Mouse (Mus musculus) CH12.LX (cell line): ENCODE data around the gene Synpo2l. TPM values are rescaled to one million over a fixed set of nuclear protein-coding genes. Genes with fewer than 3 reads are reported as not detected.

Experiments used
- DNase-seq: peaks from one replicate; pipeline ENCODE4 v3.0.0-alpha.2; 2013; ENCODE audit errors: extremely low read depth
- H3K27ac ChIP-seq: 2 replicates; pipeline ENCODE4 v1.5.1; 2012; ENCODE audit warnings: low read depth, mild to moderate bottlenecking, control low read depth, moderate library complexity; ENCODE audit not compliant: insufficient read depth
- H3K27me3 ChIP-seq: replicated peaks from 2 replicates; pipeline ENCODE3; 2012; ENCODE audit warnings: inconsistent platforms
- H3K36me3 ChIP-seq, 2 experiments: replicated peaks in 1 of 2; 2 replicates each; pipeline versions ENCODE3 to v1.6.1; 2012; ENCODE audit warnings: inconsistent platforms in 1 of 2, low read length in 1 of 2, mild to moderate bottlenecking in 1 of 2, mixed read lengths in 1 of 2, moderate library complexity in 1 of 2; ENCODE audit not compliant: control insufficient read depth in 1 of 2, insufficient read depth in 1 of 2
- H3K4me1 ChIP-seq, 2 experiments: 2 replicates each; pipeline ENCODE4 v1.6.1; 2012; ENCODE audit warnings: inconsistent platforms in 1 of 2, moderate library complexity in 1 of 2; ENCODE audit not compliant: insufficient read depth in 2 of 2, control insufficient read depth in 1 of 2
- H3K4me2 ChIP-seq: 2 replicates; pipeline ENCODE4 v1.6.1; 2012; ENCODE audit warnings: low read depth, mild to moderate bottlenecking, control low read depth; ENCODE audit not compliant: poor library complexity, insufficient read depth, severe bottlenecking
- H3K4me3 ChIP-seq, 3 experiments: fragments of 150-350 bp in 1 of 3; sonication (generic) in 1 of 3; replicated peaks in 1 of 3; 2 replicates each; pipeline versions ENCODE3 to v1.5.1; 2011 to 2012; ENCODE audit warnings: low read depth in 2 of 3, low read length in 2 of 3, mild to moderate bottlenecking in 2 of 3, moderate library complexity in 2 of 3, control low read depth in 1 of 3, improper control_type of control experiment in 1 of 3, inconsistent platforms in 1 of 3, mixed read lengths in 1 of 3; ENCODE audit not compliant: poor library complexity in 1 of 3
- H3K79me2 ChIP-seq: replicated peaks from 2 replicates; pipeline ENCODE4 v1.6.1; 2012; ENCODE audit warnings: mild to moderate bottlenecking, moderate library complexity; ENCODE audit not compliant: control insufficient read depth, poor library complexity, insufficient read depth, severe bottlenecking; ENCODE audit errors: extremely low read depth
- H3K9ac ChIP-seq: 2 replicates; pipeline ENCODE4 v1.6.1; 2012; ENCODE audit warnings: low read depth, mild to moderate bottlenecking, control low read depth, moderate library complexity; ENCODE audit not compliant: insufficient read depth
- H3K9me3 ChIP-seq: replicated peaks from 2 replicates; pipeline ENCODE3; 2012; ENCODE audit warnings: low read length, inconsistent platforms, mixed read lengths
- CTCF ChIP-seq, 2 experiments: IDR thresholded peaks in 1 of 2; conservative IDR thresholded peaks in 1 of 2; 2 replicates each; pipeline ENCODE4 v1.5.1; 2011 to 2012; ENCODE audit warnings: low read depth in 2 of 2, low read length in 2 of 2, improper control_type of control experiment in 1 of 2, inconsistent platforms in 1 of 2, mild to moderate bottlenecking in 1 of 2, moderate library complexity in 1 of 2
- ELF1 ChIP-seq: IDR thresholded peaks from 2 replicates; pipeline ENCODE4 v1.6.1; 2014; ENCODE audit warnings: low read depth, mild to moderate bottlenecking, inconsistent platforms, low read length, improper control_type of control experiment
- EP300 ChIP-seq: IDR thresholded peaks from 2 replicates; pipeline ENCODE4 v1.6.1; 2011; ENCODE audit warnings: low read length, improper control_type of control experiment
- ETS1 ChIP-seq: conservative IDR thresholded peaks from 2 replicates; pipeline ENCODE4 v1.6.1; 2012; ENCODE audit warnings: low read depth, mild to moderate bottlenecking, inconsistent platforms, low read length, improper control_type of control experiment, moderate library complexity
- GABPA ChIP-seq: IDR thresholded peaks from 2 replicates; pipeline ENCODE4 v1.6.1; 2012; ENCODE audit warnings: low read depth, low read length, improper control_type of control experiment, inconsistent platforms; ENCODE audit not compliant: insufficient replicate concordance
- HCFC1 ChIP-seq: IDR thresholded peaks from 2 replicates; pipeline ENCODE4 v1.6.1; 2012; ENCODE audit warnings: low read depth, mild to moderate bottlenecking, inconsistent platforms, low read length, improper control_type of control experiment
- IRF4 ChIP-seq: IDR thresholded peaks from 2 replicates; pipeline ENCODE4 v1.6.1; 2014; ENCODE audit warnings: low read depth, mild to moderate bottlenecking, inconsistent platforms, low read length, improper control_type of control experiment
- KAT2A ChIP-seq: IDR thresholded peaks from 2 replicates; pipeline ENCODE4 v1.6.1; 2012; ENCODE audit warnings: low read length, improper control_type of control experiment, inconsistent platforms; ENCODE audit not compliant: insufficient replicate concordance
- MAFK ChIP-seq: IDR thresholded peaks from 2 replicates; pipeline ENCODE4 v1.6.1; 2011; ENCODE audit warnings: low read length, improper control_type of control experiment; ENCODE audit not compliant: insufficient replicate concordance
- MAX ChIP-seq: IDR thresholded peaks from 2 replicates; pipeline ENCODE4 v1.6.1; 2011; ENCODE audit warnings: low read length, improper control_type of control experiment
- MAZ ChIP-seq: IDR thresholded peaks from 2 replicates; pipeline ENCODE4 v1.6.1; 2012; ENCODE audit warnings: low read depth, mild to moderate bottlenecking, inconsistent platforms, low read length, improper control_type of control experiment, moderate library complexity
- MXI1 ChIP-seq: IDR thresholded peaks from 2 replicates; pipeline ENCODE4 v1.6.1; 2011; ENCODE audit warnings: mild to moderate bottlenecking, low read depth, low read length, improper control_type of control experiment
- MYC ChIP-seq: IDR thresholded peaks from 2 replicates; pipeline ENCODE4 v1.6.1; 2011; ENCODE audit warnings: low read depth, mild to moderate bottlenecking, improper control_type of control experiment, low read length
- NELFE ChIP-seq: IDR thresholded peaks from 2 replicates; pipeline ENCODE4 v1.6.1; 2011; ENCODE audit warnings: low read depth, low read length, improper control_type of control experiment
- NRF1 ChIP-seq: IDR thresholded peaks from 2 replicates; pipeline ENCODE4 v1.6.1; 2014; ENCODE audit warnings: low read depth, mild to moderate bottlenecking, inconsistent platforms, low read length, improper control_type of control experiment, moderate library complexity
- PAX5 ChIP-seq: IDR thresholded peaks from 2 replicates; pipeline ENCODE4 v1.6.1; 2012; ENCODE audit warnings: low read length, inconsistent platforms, mixed read lengths
- POLR2A ChIP-seq: IDR thresholded peaks from 2 replicates; pipeline ENCODE4 v1.6.1; 2011; ENCODE audit warnings: low read depth, mild to moderate bottlenecking, improper control_type of control experiment, low read length
- RAD21 ChIP-seq: IDR thresholded peaks from 2 replicates; pipeline ENCODE4 v1.6.1; 2011; ENCODE audit warnings: low read depth, mild to moderate bottlenecking, low read length, improper control_type of control experiment, moderate library complexity
- RCOR1 ChIP-seq: conservative IDR thresholded peaks from 2 replicates; pipeline ENCODE4 v1.6.1; 2012; ENCODE audit warnings: low read depth, mild to moderate bottlenecking, inconsistent platforms, low read length, improper control_type of control experiment
- SIN3A ChIP-seq: IDR thresholded peaks from 2 replicates; pipeline ENCODE4 v1.6.1; 2012; ENCODE audit warnings: low read length, improper control_type of control experiment, inconsistent platforms
- TBP ChIP-seq: conservative IDR thresholded peaks from 2 replicates; pipeline ENCODE4 v1.6.1; 2011; ENCODE audit warnings: low read depth, low read length, improper control_type of control experiment
- TCF12 ChIP-seq: IDR thresholded peaks from 2 replicates; pipeline ENCODE4 v1.6.1; 2014; ENCODE audit warnings: low read depth, mild to moderate bottlenecking, inconsistent platforms, low read length, improper control_type of control experiment
- UBTF ChIP-seq: IDR thresholded peaks from 2 replicates; pipeline ENCODE4 v1.6.1; 2012; ENCODE audit warnings: low read depth, mild to moderate bottlenecking, inconsistent platforms, low read length, improper control_type of control experiment, moderate library complexity
- USF1 ChIP-seq: IDR thresholded peaks from 2 replicates; pipeline ENCODE4 v1.6.1; 2014; ENCODE audit warnings: low read depth, mild to moderate bottlenecking, inconsistent platforms, low read length, improper control_type of control experiment
- USF2 ChIP-seq: conservative IDR thresholded peaks from 2 replicates; pipeline ENCODE4 v1.6.1; 2011; ENCODE audit warnings: low read depth, low read length, improper control_type of control experiment
- ZC3H11A ChIP-seq: IDR thresholded peaks from 2 replicates; pipeline ENCODE4 v1.6.1; 2012; ENCODE audit warnings: low read depth, mild to moderate bottlenecking, inconsistent platforms, low read length, improper control_type of control experiment
- ZKSCAN1 ChIP-seq: IDR thresholded peaks from 2 replicates; pipeline ENCODE4 v1.6.1; 2012; ENCODE audit warnings: low read depth, inconsistent platforms, low read length, improper control_type of control experiment, borderline replicate concordance
- ZMIZ1 ChIP-seq: IDR thresholded peaks from 2 replicates; pipeline ENCODE4 v1.6.1; 2012; ENCODE audit warnings: low read depth, mild to moderate bottlenecking, inconsistent platforms, low read length, improper control_type of control experiment
- ZNF384 ChIP-seq: IDR thresholded peaks from 2 replicates; pipeline ENCODE4 v1.6.1; 2012; ENCODE audit warnings: low read depth, low read length, improper control_type of control experiment, inconsistent platforms
- dilution Hi-C: fragments of 300-500 bp; cut with MboI; formaldehyde crosslinking; loops from 2 replicates; pipeline ENCODE4 v1.14.3; 2020; ENCODE audit warnings: low sequenced_read_pairs; ENCODE audit not compliant: extremely low pct_unique_long_range_greater_than_20kb, extremely low pct_ligation_motif_present
- in situ Hi-C: fragments of 300-500 bp; cut with MboI; formaldehyde crosslinking; loops from 3 replicates; pipeline ENCODE4 v1.14.3; 2019; ENCODE audit warnings: low sequenced_read_pairs, low pct_ligation_motif_present, low pct_unique_long_range_greater_than_20kb, mixed read lengths
- polyA plus RNA-seq: library from polyadenylated mRNA; unstranded; fragments of >175 nt; gene quantifications from 2 replicates; pipeline ENCODE4 v1.2.1, GENCODE M21; 2012; ENCODE audit warnings: low read depth; ENCODE audit not compliant: insufficient read length
- total RNA-seq, 2 experiments: library from RNA; depleted of rRNA; stranded (reverse); fragments of 300-350 nt in 1 of 2; fragments of >200 nt in 1 of 2; gene quantifications; 2 replicates each; pipeline ENCODE4 v1.2.3; 2012 to 2014

The Synpo2l gene
- total and polyA plus RNA-seq, 3 experiments, result 0.04 to 0.13 TPM; not detected in 1

- no peaks in the 10 kb centered on the region for H3K9me3 ChIP-seq
- in situ Hi-C loops, result no loop called here
- no peaks in the 10 kb centered on the region for H3K79me2 ChIP-seq
- H3K9ac ChIP-seq, result peak overlapping the region; percentile 37
- H3K4me2 ChIP-seq, result peak overlapping the region; percentile 67
- H3K27me3 ChIP-seq, result peaks cover 32% of the 10 kb centered on the region
- no peaks in the 10 kb centered on the region for H3K36me3 ChIP-seq
- no peak overlapping the region for H3K27ac ChIP-seq
- H3K4me1 ChIP-seq, result peaks cover 4 to 19% of the 10 kb centered on the region in 2 experiments; a peak in 3 of 4 replicates
- dilution Hi-C loops, result no loop called here
- no peak for TF ChIP-seq USF2
- TF ChIP-seq ELF1, result no peak
- no peak for TF ChIP-seq TCF12
- TF ChIP-seq USF1, result no peak
- TF ChIP-seq RAD21, result no peak
- H3K4me3 ChIP-seq, result peak overlapping the region; percentile 46 to 61 (median 49)
- DNase-seq, result no peak
Observed at GRCm38 (mm10) chr14:20661661-20662331, 6.4 kb downstream of the Synpo2l start.

- in situ Hi-C loops (no loop called here), dilution Hi-C loops (no loop called here)
- peak; percentile 98 for DNase-seq
- peaks cover 4 to 26% of the 10 kb centered on the region in 2 experiments; a peak in 3 of 4 replicates for H3K4me1 ChIP-seq
- peak overlapping the region; percentile 67 for H3K4me2 ChIP-seq
- peaks cover 26% of the 10 kb centered on the region for H3K27me3 ChIP-seq
- H3K79me2 ChIP-seq, result no peaks in the 10 kb centered on the region
- no peak overlapping the region for H3K27ac ChIP-seq
- H3K4me3 ChIP-seq, result peak overlapping the region; percentile 46 to 61 (median 52)
- H3K36me3 ChIP-seq, result no peaks in the 10 kb centered on the region
- no peaks in the 10 kb centered on the region for H3K9me3 ChIP-seq
- H3K9ac ChIP-seq, result peak overlapping the region; percentile 52
- TF ChIP-seq NELFE, result peak; percentile 42; the same call in 1 of the 2 replicates
- TF ChIP-seq USF2, result no peak
- no peak for TF ChIP-seq HCFC1
- no peak for TF ChIP-seq GABPA
- TF ChIP-seq EP300, result no peak
- TF ChIP-seq RCOR1, result no peak
- no peak for TF ChIP-seq ZNF384
- TF ChIP-seq MAX, result no peak; the same call in 1 of the 2 replicates
- no peak for TF ChIP-seq ZMIZ1
- TF ChIP-seq MXI1, result peak; percentile 62
- peak; percentile 65 for TF ChIP-seq POLR2A
- peak; percentile 81 for TF ChIP-seq RAD21
- no peak for TF ChIP-seq TCF12
- TF ChIP-seq SIN3A, result peak; percentile 55; the same call in 1 of the 2 replicates
- no peak for TF ChIP-seq ZKSCAN1
- no peak for TF ChIP-seq KAT2A
- TF ChIP-seq MYC, result no peak
- no peak for TF ChIP-seq ELF1
- peak; percentile 78; the same call in 1 of the 2 replicates for TF ChIP-seq TBP
- peak; percentile 52; the same call in 1 of the 2 replicates for TF ChIP-seq IRF4
- peak; percentile 69; the same call in 1 of the 2 replicates for TF ChIP-seq MAZ
- peak; percentile 57 to 92 for TF ChIP-seq CTCF (conservative IDR thresholded peaks at IDR 0.05 in 1 of 2, IDR thresholded peaks at IDR 0.05 in 1 of 2; ENCODE audit: low read depth in 2 of 2, low read length in 2 of 2)
- TF ChIP-seq ETS1, result no peak
- TF ChIP-seq ZC3H11A, result no peak
- no peak for TF ChIP-seq PAX5
- TF ChIP-seq MAFK, result no peak
- peak; percentile 25; the same call in 1 of the 2 replicates for TF ChIP-seq NRF1
- TF ChIP-seq UBTF, result no peak
Observed at GRCm38 (mm10) chr14:20660827-20661660, 7.1 kb downstream of the Synpo2l start.
